Comparison of ENCODE assay signal across 35 mouse cellular contexts in genomic region chr2:49241715-49242114, GRCm38 (mm10).
"Had no signal": no experiment of that assay in that cellular context is flagged by ENCODE, and none has a peak within 500 bp of the region (broad histone marks: within the 10 kb centered on the region; RNA-seq: fewer than 3 reads in every experiment).

No protein-coding gene starts in this region.

- DNase-seq: heart, postnatal 10 days; heart, postnatal 14 days; heart, postnatal 36 days; heart, postnatal 4 days; kidney, adult 11 months; kidney, adult 18-20 months; kidney, adult 2 months; kidney, adult 8-10 months; kidney, adult 9 months; kidney, postnatal 10 days; kidney, postnatal 14 days; kidney, postnatal 25 days; kidney, postnatal 36 days; kidney, postnatal 4 days; layer of hippocampus, adult 9-11 months; layer of hippocampus, postnatal 36 days had no signal

- H3K36me3 ChIP-seq: heart, embryonic 10.5 days; heart, embryonic 12.5 days; heart, embryonic 15.5 days; hindbrain, embryonic 10.5 days; hindbrain, embryonic 12.5 days; hindbrain, embryonic 15.5 days had no signal

- H3K4me1 ChIP-seq: heart, embryonic 10.5 days; heart, embryonic 12.5 days; heart, embryonic 13.5 days; heart, embryonic 15.5 days; hindbrain, embryonic 10.5 days; hindbrain, embryonic 12.5 days; hindbrain, embryonic 13.5 days; hindbrain, embryonic 15.5 days; intestine, embryonic 15.5 days; kidney, embryonic 15.5 days had no signal

- H3K9ac ChIP-seq: heart, embryonic 12.5 days; heart, embryonic 13.5 days; heart, embryonic 15.5 days; hindbrain, embryonic 12.5 days; hindbrain, embryonic 13.5 days; hindbrain, embryonic 14.5 days; hindbrain, embryonic 15.5 days; intestine, embryonic 15.5 days; kidney, embryonic 15.5 days had no signal

- H3K27me3 ChIP-seq: heart, embryonic 12.5 days; heart, embryonic 13.5 days; heart, embryonic 15.5 days; hindbrain, embryonic 12.5 days; hindbrain, embryonic 13.5 days; hindbrain, embryonic 15.5 days; intestine, embryonic 15.5 days; kidney, embryonic 15.5 days had no signal

- H3K9me3 ChIP-seq: heart, embryonic 10.5 days; heart, embryonic 12.5 days; heart, embryonic 13.5 days; heart, embryonic 15.5 days; hindbrain, embryonic 10.5 days; hindbrain, embryonic 12.5 days; hindbrain, embryonic 13.5 days; hindbrain, embryonic 15.5 days; intestine, embryonic 15.5 days; kidney, embryonic 15.5 days had no signal

- H3K4me3 ChIP-seq: heart, embryonic 10.5 days; heart, embryonic 12.5 days; heart, embryonic 13.5 days; heart, embryonic 15.5 days; hindbrain, embryonic 10.5 days; hindbrain, embryonic 12.5 days; hindbrain, embryonic 13.5 days; hindbrain, embryonic 15.5 days; intestine, embryonic 15.5 days; kidney, embryonic 15.5 days; layer of hippocampus, adult 2 months had no signal

- H3K27ac ChIP-seq: heart, embryonic 10.5 days; heart, embryonic 13.5 days; heart, embryonic 15.5 days; hindbrain, embryonic 10.5 days; hindbrain, embryonic 12.5 days; hindbrain, embryonic 13.5 days; hindbrain, embryonic 14.5 days; hindbrain, embryonic 15.5 days; hindbrain, postnatal 0 days; intestine, embryonic 15.5 days; kidney, embryonic 15.5 days; kidney, postnatal 0 days; layer of hippocampus, adult 2 months had no signal

- ATAC-seq: hindbrain, embryonic 16.5 days; hindbrain, postnatal 0 days; inflammation-experienced regulatory T-cells, adult 6 months; intestine, embryonic 15.5 days; intestine, embryonic 16.5 days; intestine, postnatal 0 days had no signal

- H3K4me2 ChIP-seq: heart, embryonic 11.5 days; heart, embryonic 12.5 days; heart, embryonic 13.5 days; heart, embryonic 15.5 days; hindbrain, embryonic 12.5 days; hindbrain, embryonic 13.5 days; hindbrain, embryonic 14.5 days; hindbrain, embryonic 15.5 days; intestine, embryonic 15.5 days; kidney, embryonic 15.5 days had no signal
